Mouse (Mus musculus): ENCODE data around the gene Atg3. TPM values are rescaled to one million over a fixed set of nuclear protein-coding genes. Genes with fewer than 3 reads are reported as not detected.

The Atg3 gene
- total RNA-seq (2021), result 10 to 100 TPM; 42.9 to 45.3 TPM
- long read RNA-seq, experiment 1, transcript Atg3-201 (12 exons, 2,057 nt), result major isoform, 61 of 81 reads
- long read RNA-seq, experiment 1, partial matches to known transcripts, result 19 of 81 reads
- long read RNA-seq, experiment 1, other reads (novel, unspliced or antisense), result 1 of 81 reads
- long read RNA-seq, experiment 2, transcript Atg3-201 (12 exons, 2,057 nt), result major isoform, 80 of 98 reads
- long read RNA-seq, experiment 2, partial matches to known transcripts, result 13 of 98 reads
- long read RNA-seq, experiment 2, other reads (novel, unspliced or antisense), result 5 of 98 reads

GRCm38 (mm10) chr16:45158522-45159388, at the start of gene Atg3, which contains the start of gene Slc35a5:
Atg3 (plus strand) TSS chr16:45158785.
Slc35a5 (minus strand) TSS chr16:45158706.
- peak; percentile 96 to 97 for DNase-seq (ENCODE audit: low spot score in 2 of 2)
- Histone ChIP-seq H3K4me3 (peak within 1 kb of the TSS; percentile 97), H3K27ac (peak within 1 kb of the TSS; percentile 95)
- TF ChIP-seq CTCF (conservative IDR thresholded peaks at IDR 0.05), result 0 out of 2 replicates have a peak, but pooled peaks have one; percentile 9

- Histone ChIP-seq H3K27ac (no peak overlapping the region), H3K4me3 (no peak overlapping the region)
- no peak for TF ChIP-seq CTCF (conservative IDR thresholded peaks at IDR 0.05)
- no peak for DNase-seq (ENCODE audit: low spot score in 2 of 2)
Measured at GRCm38 (mm10) chr16:45110498-45110897, 48.1 kb upstream of the Atg3 start.

GRCm38 (mm10) chr16:45117200-45117599, 41.4 kb upstream of the Atg3 start:
- TF ChIP-seq CTCF (conservative IDR thresholded peaks at IDR 0.05), result no peak
- DNase-seq (ENCODE audit: low spot score in 2 of 2), result no peak
- H3K4me3 ChIP-seq, result no peak overlapping the region
- no peak overlapping the region for H3K27ac ChIP-seq

DNA sequence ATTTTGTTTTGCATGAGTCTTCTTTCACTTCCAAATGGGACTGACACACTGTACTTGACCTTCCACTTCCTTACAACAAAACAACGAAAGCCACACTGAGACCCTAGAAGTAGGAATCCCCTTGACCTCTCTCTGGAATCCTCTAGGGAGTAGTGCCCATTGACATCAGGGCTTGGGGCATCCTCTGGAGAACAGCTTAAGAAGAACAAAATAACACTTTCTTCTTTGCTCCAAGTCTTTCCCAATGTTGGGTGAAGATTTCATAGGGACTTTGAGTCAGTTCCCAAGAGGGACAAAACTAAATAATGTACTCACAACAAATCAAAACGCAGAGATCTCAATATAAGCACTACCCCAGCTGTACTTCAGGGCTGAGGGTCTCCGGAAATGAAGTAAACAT, 39.8 kb upstream of the Atg3 start:
- no peak for DNase-seq (ENCODE audit: low spot score in 2 of 2)
- TF ChIP-seq CTCF (conservative IDR thresholded peaks at IDR 0.05), result no peak
- Histone ChIP-seq H3K4me3 (no peak overlapping the region), H3K27ac (no peak overlapping the region)

- TF ChIP-seq CTCF (conservative IDR thresholded peaks at IDR 0.05), result no peak
- Histone ChIP-seq H3K4me3 (no peak overlapping the region), H3K27ac (peak overlapping the region; percentile 19; the same call in 1 of the 2 replicates)
- no peak for DNase-seq (ENCODE audit: low spot score in 2 of 2)
Measured at GRCm38 (mm10) chr16:45120844-45121425, 37.6 kb upstream of the Atg3 start.

GRCm38 (mm10) chr16:45122571-45122970, 36.0 kb upstream of the Atg3 start:
- TF ChIP-seq CTCF (conservative IDR thresholded peaks at IDR 0.05), result peak; percentile 81

GRCm38 (mm10) chr16:45124230-45125203, 34.1 kb upstream of the Atg3 start:
- no peak for TF ChIP-seq CTCF (conservative IDR thresholded peaks at IDR 0.05)

More at GRCm38 (mm10) chr16:45122571-45122970, 36.0 kb upstream of the Atg3 start:
- DNase-seq (ENCODE audit: low spot score in 2 of 2), result peak in 1 of 2 experiments; percentile 16
- Histone ChIP-seq H3K4me3 (no peak overlapping the region), H3K27ac (peak overlapping the region; percentile 2; the same call in 1 of the 2 replicates)

DNA sequence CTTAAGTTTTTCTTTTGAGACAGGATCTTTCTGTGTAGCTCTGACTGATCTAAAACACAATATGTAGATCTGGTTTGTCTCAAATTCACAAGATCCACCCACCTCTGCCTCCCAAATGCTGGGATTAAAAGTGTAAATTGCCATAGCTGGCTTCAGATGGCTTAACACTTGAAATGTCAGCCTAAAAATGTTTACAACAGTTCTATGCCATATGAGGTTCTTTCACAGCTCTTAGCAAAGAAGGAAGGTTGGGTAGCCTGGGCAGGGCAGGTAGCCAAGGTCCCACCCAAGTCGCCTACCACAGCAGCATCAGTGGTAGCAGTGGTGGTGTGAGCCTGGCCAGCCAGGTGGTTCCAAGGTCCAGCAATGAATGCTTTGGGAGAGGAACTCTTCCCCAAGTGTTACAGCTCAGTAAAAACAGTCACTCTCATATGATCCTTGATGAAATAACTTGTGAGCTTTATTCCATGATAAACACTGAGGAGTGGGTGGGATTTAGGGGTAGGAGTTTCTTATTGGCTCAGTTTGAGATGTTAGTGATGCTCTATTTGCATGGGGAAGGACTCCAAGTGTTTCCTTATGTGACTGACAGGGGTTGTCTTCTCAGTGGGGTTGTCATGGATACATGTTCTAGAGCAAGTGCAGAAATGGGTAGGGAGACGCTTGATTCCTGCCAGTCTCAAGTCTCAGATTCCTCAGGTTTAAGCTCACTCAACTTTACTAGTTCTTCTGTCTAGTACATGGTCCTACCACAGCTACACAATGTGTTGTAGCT, 30.5 kb upstream of the Atg3 start:
- Histone ChIP-seq H3K27ac (peak overlapping the region; percentile 74), H3K4me3 (no peak overlapping the region)
- TF ChIP-seq CTCF (conservative IDR thresholded peaks at IDR 0.05), result no peak
- DNase-seq (ENCODE audit: low spot score in 2 of 2), result peak in 1 of 2 experiments; percentile 36

More at GRCm38 (mm10) chr16:45124230-45125203, 34.1 kb upstream of the Atg3 start:
- Histone ChIP-seq H3K27ac (no peak overlapping the region), H3K4me3 (no peak overlapping the region)
- DNase-seq (ENCODE audit: low spot score in 2 of 2), result no peak

- H3K27ac ChIP-seq, result no peak overlapping the region
- TF ChIP-seq CTCF (conservative IDR thresholded peaks at IDR 0.05), result peak; percentile 53
Measured at GRCm38 (mm10) chr16:45141711-45142110, 16.9 kb upstream of the Atg3 start.

DNA sequence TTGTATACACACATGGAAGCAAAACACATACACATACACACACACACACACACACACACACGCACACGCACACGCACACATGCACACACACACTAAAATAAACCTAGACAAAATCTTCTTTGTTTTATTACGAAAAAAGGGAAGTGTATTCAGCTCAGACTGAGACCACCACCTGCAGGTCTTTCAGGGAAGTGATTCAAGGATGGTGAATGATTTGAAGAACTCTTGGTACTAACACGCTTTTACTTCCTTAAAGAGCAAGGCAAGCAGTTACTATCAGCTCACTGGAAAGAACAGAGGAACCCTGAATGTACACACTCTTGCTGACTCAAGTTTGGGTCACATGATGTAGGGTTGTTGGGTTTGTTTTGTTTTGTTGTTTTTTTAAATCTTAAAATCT, 16.0 kb upstream of the Atg3 start:
- Histone ChIP-seq H3K4me3 (no peak overlapping the region), H3K27ac (no peak overlapping the region)
- TF ChIP-seq CTCF (conservative IDR thresholded peaks at IDR 0.05), result peak; percentile 51
- no peak for DNase-seq (ENCODE audit: low spot score in 2 of 2)

More at GRCm38 (mm10) chr16:45141711-45142110, 16.9 kb upstream of the Atg3 start:
- H3K4me3 ChIP-seq, result no peak overlapping the region
- no peak for DNase-seq (ENCODE audit: low spot score in 2 of 2)

DNA sequence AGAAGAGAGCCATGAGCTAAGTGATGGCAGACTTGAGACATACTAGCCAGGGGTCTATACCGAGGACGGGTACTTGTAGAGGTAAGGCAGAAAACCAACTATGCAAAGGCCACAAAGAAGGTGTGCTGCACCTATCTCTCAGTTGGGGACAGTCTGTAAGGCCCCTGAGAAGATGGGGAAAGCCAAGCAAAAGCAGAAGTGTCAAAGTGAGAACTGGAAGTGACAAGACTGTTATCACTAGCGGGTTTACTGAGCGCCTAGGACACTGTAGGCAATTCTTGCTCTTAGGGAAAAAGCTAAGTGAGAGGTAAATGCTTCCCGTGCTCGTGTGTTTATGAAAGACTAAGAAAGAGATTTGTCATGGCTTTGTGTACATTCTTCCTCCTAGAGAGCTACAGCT, 13.5 kb upstream of the Atg3 start:
- TF ChIP-seq CTCF (conservative IDR thresholded peaks at IDR 0.05), result no peak
- no peak overlapping the region for H3K27ac ChIP-seq
- no peak for DNase-seq (ENCODE audit: low spot score in 2 of 2)
- H3K4me3 ChIP-seq, result no peak overlapping the region
